Mouse (Mus musculus): ENCODE results near the gene Dusp16.

GRCm38 (mm10) chr6:134792141-134793045 is at the start of gene Dusp16:
- TF ChIP-seq CTCF (conservative IDR thresholded peaks at IDR 0.05; ENCODE audit: insufficient read depth, insufficient read length, low read depth, low read length) (no peak), POLR2A (IDR thresholded peaks at IDR 0.05; ENCODE audit: low read depth, low read length) (no peak)
